Mouse (Mus musculus) intestine, embryonic 14.5 days (tissue): ENCODE measurements at regions not wholly inside any gene's neighbourhood (a gene's known extent, or its start where the extent isn't known, plus 50 kb on each side); places are given as distances from the start of the nearest gene placed in this dataset. TPM values are rescaled to one million over a fixed set of nuclear protein-coding genes. Genes with fewer than 3 reads are reported as not detected.

Experiments used
- microRNA-seq: library from miRNA; unstranded; fragments of <30 nt; microRNA quantifications from one replicate; pipeline ENCODE4, GENCODE M21; 2016

Small RNAs in the stretch of these regions (microRNA-seq; reads per million reads assigned to microRNA genes)
- gene Gm24710, result not detected
